Mouse (Mus musculus): Measurements from ENCODE around the gene Acbd6.

- TF ChIP-seq CTCF (IDR thresholded peaks at IDR 0.05; ENCODE audit: extremely low read depth, insufficient read depth, low read length) (no peak), POLR2A (IDR thresholded peaks at IDR 0.05; ENCODE audit: extremely low read depth, insufficient read depth, low read length) (no peak)
Measured at GRCm38 (mm10) chr1:155594141-155594540, 36.2 kb downstream of the Acbd6 start.
